Mouse (Mus musculus): ENCODE measurements around the gene Dppa4. TPM values are rescaled to one million over a fixed set of nuclear protein-coding genes. Genes with fewer than 3 reads are reported as not detected.

Gene Dppa4
- total RNA-seq (2023): not detected

GRCm38 (mm10) chr16:48283517-48283916 is at the start of gene Dppa4:
Dppa4 (plus strand) TSS chr16:48283733.

GRCm38 (mm10) chr16:48303509-48303908 is 20.0 kb downstream of the Dppa4 start, which contains the start of gene Dppa2:
Dppa2 (plus strand) TSS chr16:48303908.

Other genes starting within 250 kb of the Dppa4 start
- not detected for gene Dppa2, start 20.2 kb downstream of the Dppa4 start, total RNA-seq (2023)
- not detected for gene Gm5485, start 128.7 kb downstream of the Dppa4 start, total RNA-seq (2023)
- under 1 TPM; 0.44 to 0.70 TPM for gene Morc1, start 147.5 kb downstream of the Dppa4 start, total RNA-seq (2023)